Mouse (Mus musculus): ENCODE results near the gene Omd. TPM values are rescaled to one million over a fixed set of nuclear protein-coding genes. Genes with fewer than 3 reads are reported as not detected.

The Omd gene
- polyA plus RNA-seq, 1 experiment from 2014 or later: 0.54 TPM

DNA sequence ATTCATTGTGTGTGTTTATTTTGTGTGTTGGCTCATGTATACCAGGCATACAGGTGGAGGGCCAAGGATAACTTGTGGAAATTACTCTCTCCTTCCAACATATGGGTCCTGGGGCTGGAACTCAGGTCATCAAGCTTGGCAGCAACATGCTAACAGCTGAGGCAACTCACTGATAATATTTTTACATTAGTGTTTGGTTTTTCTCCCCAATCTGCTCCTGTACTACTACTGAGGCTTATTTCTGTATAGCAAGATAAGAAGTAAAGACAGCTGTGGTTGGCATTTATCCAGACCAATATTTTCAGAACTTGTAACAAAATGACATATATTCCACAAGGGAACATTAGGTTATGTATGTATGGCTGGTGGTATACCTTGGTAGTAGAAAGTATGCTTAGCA lies 36.1 kb downstream of the Omd start:
- H3K4me3 ChIP-seq: no peak overlapping the region
- no peaks in the 10 kb centered on the region for H3K4me1 ChIP-seq (replicated peaks)
- no peak for ATAC-seq (ENCODE audit: low FRiP score, low read depth)
- H3K9ac ChIP-seq: no peak overlapping the region
- no peak overlapping the region for H3K27ac ChIP-seq (replicated peaks)
- H3K36me3 ChIP-seq: no peaks in the 10 kb centered on the region
- no peaks in the 10 kb centered on the region for H3K9me3 ChIP-seq
- no peak overlapping the region for H3K4me2 ChIP-seq
- no peaks in the 10 kb centered on the region for H3K27me3 ChIP-seq

GRCm38 (mm10) chr13:49623216-49623615 lies 41.0 kb downstream of the Omd start:
- Histone ChIP-seq H3K4me2 (no peak overlapping the region), H3K9me3 (no peaks in the 10 kb centered on the region), H3K4me1 (replicated peaks) (no peaks in the 10 kb centered on the region), H3K27me3 (no peaks in the 10 kb centered on the region), H3K36me3 (no peaks in the 10 kb centered on the region), H3K4me3 (no peak overlapping the region), H3K9ac (no peak overlapping the region), H3K27ac (replicated peaks) (no peak overlapping the region)
- ATAC-seq (ENCODE audit: low FRiP score, low read depth): no peak
- WGBS: 84% methylated on average over 1 of the region's 1 CpGs

- H3K27ac ChIP-seq (replicated peaks): no peak overlapping the region
- H3K27me3 ChIP-seq: no peaks in the 10 kb centered on the region
- no peak for ATAC-seq (ENCODE audit: low FRiP score, low read depth)
- H3K4me2 ChIP-seq: no peak overlapping the region
- H3K9me3 ChIP-seq: no peaks in the 10 kb centered on the region
- no peaks in the 10 kb centered on the region for H3K4me1 ChIP-seq (replicated peaks)
- H3K9ac ChIP-seq: no peak overlapping the region
- H3K36me3 ChIP-seq: no peaks in the 10 kb centered on the region
- no peak overlapping the region for H3K4me3 ChIP-seq
These were observed 45.9 kb downstream of the Omd start for GRCm38 (mm10) chr13:49628167-49628566.

DNA sequence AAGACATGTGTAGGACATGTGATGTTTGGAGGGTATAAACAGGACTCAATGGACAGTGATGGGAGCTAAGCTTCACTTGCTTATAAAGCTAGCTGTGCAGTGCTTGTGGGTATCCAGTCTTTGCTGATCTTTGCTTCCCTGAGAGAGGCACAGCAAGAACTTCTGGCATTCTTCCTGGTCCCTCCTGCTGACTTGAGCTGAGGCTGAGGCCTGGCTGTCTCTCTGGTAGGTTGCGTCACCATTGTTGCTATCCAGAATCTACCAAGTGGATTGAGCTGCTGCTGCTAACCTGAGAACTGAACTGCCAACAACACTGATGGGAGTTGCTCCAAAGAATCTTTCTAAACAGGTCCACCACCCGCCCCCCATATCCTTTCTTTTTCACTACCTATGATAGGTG lies 46.8 kb downstream of the Omd start:
- Histone ChIP-seq H3K27ac (replicated peaks) (no peak overlapping the region), H3K9ac (no peak overlapping the region), H3K4me2 (no peak overlapping the region), H3K4me1 (replicated peaks) (no peaks in the 10 kb centered on the region), H3K27me3 (no peaks in the 10 kb centered on the region), H3K9me3 (no peaks in the 10 kb centered on the region), H3K36me3 (no peaks in the 10 kb centered on the region), H3K4me3 (no peak overlapping the region)
- ATAC-seq (ENCODE audit: low FRiP score, low read depth): no peak
- WGBS: 85% methylated on average over 2 of the region's 2 CpGs

GRCm38 (mm10) chr13:49639965-49640364 lies 57.7 kb downstream of the Omd start:
- Histone ChIP-seq H3K4me1 (replicated peaks) (no peaks in the 10 kb centered on the region), H3K4me2 (no peak overlapping the region), H3K36me3 (no peaks in the 10 kb centered on the region), H3K9ac (no peak overlapping the region), H3K27me3 (no peaks in the 10 kb centered on the region), H3K27ac (replicated peaks) (no peak overlapping the region), H3K4me3 (no peak overlapping the region), H3K9me3 (no peaks in the 10 kb centered on the region)
- 98% methylated on average over 2 of the region's 2 CpGs for WGBS
- no peak for ATAC-seq (ENCODE audit: low FRiP score, low read depth)

Other genes starting within 250 kb of the Omd start
- 28.7 and 28.9 TPM in 2 replicates for gene Bicd2, start 240.9 kb upstream of the Omd start, polyA plus RNA-seq (2015; fragmentation: Nextera tagmentation; extraction: Ambion mirVana)
- gene Ippk, start 161.2 kb upstream of the Omd start, polyA plus RNA-seq (2015; fragmentation: Nextera tagmentation; extraction: Ambion mirVana): 12.3 and 13.2 TPM in 2 replicates
- 0.30 and 0.39 TPM in 2 replicates for gene Tes3-ps, start 89.1 kb upstream of the Omd start, polyA plus RNA-seq (2015; fragmentation: Nextera tagmentation; extraction: Ambion mirVana)
- gene Ecm2, start 77.7 kb upstream of the Omd start, polyA plus RNA-seq (2015; fragmentation: Nextera tagmentation; extraction: Ambion mirVana): 2.6 and 2.7 TPM in 2 replicates
- gene Aspn, start 38.0 kb upstream of the Omd start, polyA plus RNA-seq (2015; fragmentation: Nextera tagmentation; extraction: Ambion mirVana): 0.70 and 1.2 TPM in 2 replicates
- 9.8 and 13.6 TPM in 2 replicates for gene Ogn, start 25.6 kb downstream of the Omd start, polyA plus RNA-seq (2015; fragmentation: Nextera tagmentation; extraction: Ambion mirVana)
- gene Cenpp, start 70.3 kb downstream of the Omd start, polyA plus RNA-seq (2015; fragmentation: Nextera tagmentation; extraction: Ambion mirVana): 7.1 and 8.5 TPM in 2 replicates
- 15.0 and 16.8 TPM in 2 replicates for gene Nol8, start 70.6 kb downstream of the Omd start, polyA plus RNA-seq (2015; fragmentation: Nextera tagmentation; extraction: Ambion mirVana)
- gene Iars, start 99.6 kb downstream of the Omd start, polyA plus RNA-seq (2015; fragmentation: Nextera tagmentation; extraction: Ambion mirVana): 49.9 and 52.3 TPM in 2 replicates
- not detected in 2 replicates for gene Gm30302, start 216.5 kb downstream of the Omd start, polyA plus RNA-seq (2015; fragmentation: Nextera tagmentation; extraction: Ambion mirVana)